Mouse (Mus musculus) retina, embryonic 14.5 days (tissue): Measurements from ENCODE around the gene Aox1.

ENCODE experiments used
- DNase-seq: peaks from one replicate; pipeline ENCODE4 v3.0.0-alpha.2; 2015; ENCODE audit warnings: low spot score

Gene Aox1

GRCm38 (mm10) chr1:58065606-58066005 is 35.9 kb downstream of the Aox1 start:
- no peak for DNase-seq

- no peak for DNase-seq
Measured at GRCm38 (mm10) chr1:58069181-58069580, 39.5 kb downstream of the Aox1 start.

DNA sequence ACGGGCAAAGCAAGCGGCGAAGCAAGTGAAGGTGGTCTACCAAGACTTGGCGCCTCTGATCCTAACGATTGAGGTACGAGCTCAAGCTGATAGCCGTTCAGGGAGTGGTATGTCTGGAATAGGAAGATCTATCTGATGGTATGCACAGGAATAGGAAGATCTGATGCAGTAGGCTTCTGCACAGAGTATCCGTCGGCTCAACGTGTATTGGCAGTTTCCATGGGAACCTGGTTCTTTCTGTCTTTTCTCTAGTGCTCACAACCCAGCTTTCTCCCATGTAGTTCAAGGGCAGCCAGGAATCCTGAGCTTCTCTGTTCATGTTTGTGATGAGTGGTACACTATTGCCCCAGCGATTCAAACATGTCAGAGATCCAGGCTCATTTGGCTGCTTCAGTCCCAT is 40.4 kb downstream of the Aox1 start:
- no peak for DNase-seq

GRCm38 (mm10) chr1:58071006-58071405 is 41.3 kb downstream of the Aox1 start:
- no peak for DNase-seq

- DNase-seq, result no peak
Measured at GRCm38 (mm10) chr1:58071509-58071908, 41.8 kb downstream of the Aox1 start.

GRCm38 (mm10) chr1:58072416-58072815 is 42.7 kb downstream of the Aox1 start:
- DNase-seq, result no peak

DNA sequence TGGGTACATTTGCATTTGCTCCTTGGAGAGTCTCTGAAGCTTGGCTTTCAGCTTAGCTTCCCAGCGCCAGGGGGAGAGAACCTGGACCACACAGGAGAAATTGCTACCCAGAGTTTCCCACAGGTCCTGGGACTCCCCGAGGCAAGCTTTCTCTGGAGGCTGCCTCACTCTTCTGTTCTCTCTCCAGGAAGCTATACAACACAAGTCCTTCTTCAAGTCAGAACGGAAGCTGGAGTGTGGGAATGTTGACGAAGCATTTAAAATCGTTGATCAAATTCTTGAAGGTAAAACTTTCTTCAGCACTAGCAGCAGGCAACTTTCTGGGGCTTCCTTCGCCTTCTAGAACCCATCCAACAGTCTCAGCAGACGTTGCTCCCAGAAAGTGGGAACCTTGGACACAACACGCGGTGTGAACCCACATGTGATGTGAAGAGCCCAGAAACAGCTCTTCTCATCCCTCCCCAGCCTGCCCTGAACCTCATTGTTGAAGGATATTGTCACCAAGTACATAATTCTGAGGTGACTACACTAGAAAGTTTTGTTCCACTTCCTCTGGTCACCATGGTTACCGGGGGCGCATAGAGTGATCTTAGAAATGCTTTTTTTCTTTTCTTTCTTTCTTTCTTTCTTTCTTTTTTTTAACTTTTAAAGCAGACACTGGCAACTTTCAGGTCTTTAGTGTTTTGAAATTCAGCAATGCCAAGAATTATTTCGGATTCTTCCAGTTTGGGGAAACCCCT is 43.4 kb downstream of the Aox1 start:
- no peak for DNase-seq

DNA sequence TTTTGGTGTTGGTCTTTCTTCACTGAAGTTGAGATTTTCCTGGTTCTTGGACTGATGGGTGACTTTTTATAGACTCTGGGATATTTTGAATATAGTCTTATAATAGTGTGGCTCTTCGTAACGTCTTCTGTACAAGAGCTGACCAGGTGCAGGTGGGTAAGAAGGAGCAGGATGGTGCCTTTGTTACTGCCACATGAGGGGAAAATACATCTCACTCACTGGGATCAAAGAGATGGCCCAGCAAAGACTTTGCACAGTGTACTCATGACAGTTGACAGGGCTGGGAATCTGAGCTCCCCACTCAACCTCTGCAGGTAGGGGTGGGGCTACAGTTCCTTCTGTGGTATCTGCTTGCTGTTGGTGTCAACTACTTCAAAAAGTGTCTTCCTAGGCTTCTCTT is 44.5 kb downstream of the Aox1 start:
- DNase-seq, result no peak

- DNase-seq, result no peak
Measured at GRCm38 (mm10) chr1:58077882-58078281, 48.2 kb downstream of the Aox1 start.

DNA sequence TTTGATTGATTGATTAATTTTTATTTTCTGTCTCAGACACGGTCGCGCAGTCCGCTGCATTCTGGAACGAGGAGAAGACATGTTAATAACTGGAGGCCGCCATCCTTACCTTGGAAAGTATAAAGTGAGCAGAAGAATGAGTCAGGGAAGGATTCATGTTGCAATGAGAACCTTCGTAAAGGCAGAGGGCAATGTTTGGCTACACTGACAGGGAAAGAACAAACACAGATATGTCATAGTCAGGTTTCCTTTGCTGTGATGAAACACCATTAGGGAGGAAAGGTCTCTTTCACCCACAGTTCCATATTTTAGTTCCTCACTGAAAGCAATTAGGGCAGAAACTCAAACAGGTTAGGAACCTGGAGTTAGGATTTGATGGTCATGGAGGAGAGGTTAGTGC is 48.7 kb downstream of the Aox1 start:
- no peak for DNase-seq

DNA sequence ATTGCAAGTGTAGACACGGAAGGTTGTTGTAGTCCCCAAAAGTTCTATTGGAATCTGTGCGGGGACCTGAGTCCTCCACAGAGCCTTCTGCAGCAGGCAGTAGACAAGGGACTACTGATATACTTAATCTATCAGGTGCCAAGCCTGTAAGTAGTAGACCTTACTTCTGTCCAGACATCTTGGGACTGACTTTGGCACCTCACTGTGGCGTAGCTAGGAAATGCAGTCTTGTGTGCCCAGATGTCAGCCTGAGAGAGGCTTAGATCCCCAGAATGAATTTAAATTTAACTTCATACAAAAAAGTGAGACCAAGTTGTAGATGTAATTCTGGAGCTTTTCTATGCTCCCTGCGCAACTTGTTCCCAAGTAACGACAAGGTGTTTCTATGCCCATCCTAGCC is 50.0 kb downstream of the Aox1 start:
- no peak for DNase-seq

DNA sequence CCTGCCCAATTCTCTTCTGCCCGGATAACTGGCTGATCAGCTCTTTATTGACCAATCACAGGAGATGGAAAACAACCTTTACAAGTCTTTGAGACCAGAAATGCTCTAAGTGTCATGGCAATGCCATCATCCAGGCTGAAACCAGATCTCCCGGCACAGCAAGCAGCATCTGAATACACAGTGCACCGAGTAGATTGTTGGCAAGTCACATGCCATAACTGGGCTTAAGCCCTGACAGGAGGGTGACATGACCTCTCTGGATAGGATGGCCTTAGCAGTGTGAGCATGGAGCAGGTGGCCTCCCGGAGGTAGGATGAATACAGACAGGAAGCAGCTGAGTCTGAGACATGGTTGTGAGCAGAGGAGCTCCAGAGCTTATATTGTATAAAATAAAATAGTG is 50.7 kb downstream of the Aox1 start:
- no peak for DNase-seq

DNA sequence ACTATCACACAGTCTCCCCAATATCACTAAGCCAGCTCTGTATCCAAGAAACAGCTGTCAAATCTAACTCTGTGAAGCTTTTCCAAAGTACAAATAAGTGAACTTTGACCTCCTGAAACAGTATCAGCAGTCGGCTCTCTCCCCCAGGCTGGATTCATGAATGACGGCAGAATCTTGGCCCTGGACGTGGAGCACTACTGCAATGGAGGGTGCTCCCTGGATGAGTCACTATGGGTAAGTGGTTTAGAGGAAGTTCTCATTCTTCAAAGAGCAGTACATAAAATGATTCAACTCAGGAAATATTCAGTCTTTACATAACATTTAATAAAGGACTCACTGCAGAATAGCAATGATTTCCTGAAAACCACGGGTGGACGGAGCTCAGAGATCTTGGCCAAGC is 51.6 kb downstream of the Aox1 start:
- DNase-seq, result no peak

- no peak for DNase-seq
Measured at GRCm38 (mm10) chr1:58089316-58089715, 59.6 kb downstream of the Aox1 start.

GRCm38 (mm10) chr1:58090191-58090590 is 60.5 kb downstream of the Aox1 start:
- DNase-seq, result no peak

GRCm38 (mm10) chr1:58091213-58091612 is 61.5 kb downstream of the Aox1 start:
- DNase-seq, result no peak

DNA sequence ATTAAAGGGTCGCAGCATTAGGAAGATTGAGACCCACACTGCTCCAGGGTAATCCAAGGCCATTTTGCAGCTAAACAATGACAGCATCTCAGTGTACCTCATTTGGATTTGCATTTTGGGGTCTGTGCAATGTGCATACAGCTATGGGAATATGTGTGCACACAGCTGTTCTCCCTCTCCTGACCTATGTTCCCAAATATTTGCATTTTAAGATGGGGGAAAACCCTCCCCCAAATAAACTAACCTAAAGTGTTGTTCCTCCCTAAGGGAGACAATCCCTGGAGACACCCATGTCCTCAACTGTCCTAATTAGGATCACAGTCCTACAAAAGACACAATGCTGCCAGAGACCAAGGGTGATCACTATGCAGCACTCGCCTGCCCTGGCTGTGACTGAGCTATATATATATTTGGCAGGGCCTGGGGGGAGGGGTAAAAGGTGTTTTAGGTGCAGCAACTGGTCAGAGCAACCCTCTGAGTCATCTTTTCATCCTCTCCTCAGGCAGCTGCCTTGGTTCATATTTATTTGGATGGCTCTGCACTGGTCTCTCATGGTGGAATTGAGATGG is 62.3 kb downstream of the Aox1 start:
- no peak for DNase-seq

GRCm38 (mm10) chr1:58097338-58097737 is 67.6 kb downstream of the Aox1 start:
- no peak for DNase-seq

GRCm38 (mm10) chr1:58099119-58099518 is 69.4 kb downstream of the Aox1 start:
- DNase-seq, result no peak

DNA sequence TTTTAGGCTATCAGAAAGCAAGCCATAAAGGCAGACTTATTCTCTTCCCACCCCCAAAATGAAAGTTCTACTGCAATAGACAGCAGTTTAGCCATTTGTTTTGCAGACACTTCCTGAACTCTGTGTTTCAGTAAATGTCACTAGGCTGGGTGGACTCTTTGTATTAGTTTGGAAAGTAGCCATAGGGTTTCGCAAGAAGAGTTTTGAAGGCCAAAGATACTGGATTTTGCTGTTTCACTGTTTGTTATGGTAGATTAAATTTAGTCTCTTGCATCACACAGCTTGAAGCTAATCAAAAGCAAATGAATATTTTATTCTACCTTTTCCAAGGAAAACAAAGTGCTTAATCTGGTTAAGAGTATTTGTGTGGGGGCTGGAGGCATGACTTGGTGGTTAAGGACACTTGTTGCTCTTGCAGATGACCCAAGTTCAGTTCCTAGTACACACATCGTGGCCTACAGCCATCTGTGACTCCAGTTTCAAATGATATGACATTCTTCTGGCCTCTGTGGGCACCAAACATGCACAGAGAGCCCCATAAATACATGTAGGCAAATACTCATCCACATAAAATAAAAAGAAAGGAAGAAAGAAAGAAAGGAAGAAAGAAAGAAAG is 71.9 kb downstream of the Aox1 start:
- no peak for DNase-seq

- DNase-seq, result no peak
Measured at GRCm38 (mm10) chr1:58102494-58102893, 72.8 kb downstream of the Aox1 start.

DNA sequence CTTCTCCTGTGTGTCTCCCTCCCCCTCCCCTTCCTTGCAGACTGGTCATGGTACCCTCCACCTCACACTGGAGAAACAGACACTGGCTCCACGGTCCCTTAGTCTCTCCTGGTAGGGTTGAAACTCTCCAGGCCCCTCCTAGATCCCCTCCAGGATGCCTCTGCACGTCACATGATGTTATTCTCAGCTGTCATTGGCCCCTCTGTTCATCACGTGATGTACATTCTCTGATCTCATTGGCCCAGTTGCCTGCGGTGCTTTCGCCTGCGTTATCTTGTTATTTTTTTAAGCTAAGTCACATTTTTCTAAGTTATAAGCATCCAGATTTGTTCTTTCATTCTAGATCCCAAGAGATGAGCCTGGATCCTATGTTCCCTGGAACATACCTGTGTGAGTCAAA is 76.0 kb downstream of the Aox1 start:
- no peak for DNase-seq

GRCm38 (mm10) chr1:58107066-58107465 is 77.3 kb downstream of the Aox1 start:
- DNase-seq, result no peak

GRCm38 (mm10) chr1:58110241-58110640 is 80.5 kb downstream of the Aox1 start:
- DNase-seq, result no peak
